Mouse (Mus musculus): ENCODE measurements around the gene Gm17662.

Gene Gm17662

GRCm38 (mm10) chr4:104857029-104857428 lies at the start of gene Gm17662:
Gene Gm17662, plus strand, starts transcription at chr4:104857329.
- DNase-seq = no peak

- no peak for DNase-seq
Measured at GRCm38 (mm10) chr4:104810710-104811286, 46.3 kb upstream of the Gm17662 start.

GRCm38 (mm10) chr4:104813617-104814016 lies 43.5 kb upstream of the Gm17662 start:
- DNase-seq = no peak

DNA sequence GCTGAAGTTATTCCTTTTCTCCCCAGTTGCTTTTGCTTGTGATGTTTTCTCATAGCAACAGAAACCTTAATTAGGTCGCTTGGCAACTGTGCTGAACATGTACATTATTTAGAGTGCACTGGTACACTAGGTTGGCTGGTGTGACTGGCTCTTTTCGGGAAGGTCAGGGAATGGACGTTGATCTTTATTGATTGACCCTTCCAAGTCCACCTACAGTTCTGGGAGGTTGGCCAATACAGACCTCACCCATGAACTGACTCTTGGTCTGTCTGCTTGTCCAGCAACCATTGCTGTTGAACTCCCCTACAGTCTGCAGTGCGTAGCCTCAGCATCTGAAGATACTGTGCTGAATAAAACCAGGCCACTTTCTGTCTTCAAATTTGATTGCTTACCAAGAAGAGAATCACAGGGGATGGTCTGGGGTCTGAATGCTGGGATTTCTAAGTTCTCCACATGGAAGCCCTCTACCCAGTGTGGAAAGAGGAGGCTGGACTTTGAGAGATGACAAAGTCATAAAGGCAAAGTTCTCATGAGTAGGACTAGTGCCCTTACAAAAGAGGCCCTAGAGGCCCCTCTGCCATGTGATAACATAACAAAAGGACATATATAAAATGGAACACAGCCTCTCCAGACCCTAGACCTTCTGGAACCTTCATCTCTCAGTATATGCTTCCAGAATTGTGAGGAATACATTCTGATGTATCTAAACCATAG lies 40.5 kb upstream of the Gm17662 start:
- DNase-seq = no peak

DNA sequence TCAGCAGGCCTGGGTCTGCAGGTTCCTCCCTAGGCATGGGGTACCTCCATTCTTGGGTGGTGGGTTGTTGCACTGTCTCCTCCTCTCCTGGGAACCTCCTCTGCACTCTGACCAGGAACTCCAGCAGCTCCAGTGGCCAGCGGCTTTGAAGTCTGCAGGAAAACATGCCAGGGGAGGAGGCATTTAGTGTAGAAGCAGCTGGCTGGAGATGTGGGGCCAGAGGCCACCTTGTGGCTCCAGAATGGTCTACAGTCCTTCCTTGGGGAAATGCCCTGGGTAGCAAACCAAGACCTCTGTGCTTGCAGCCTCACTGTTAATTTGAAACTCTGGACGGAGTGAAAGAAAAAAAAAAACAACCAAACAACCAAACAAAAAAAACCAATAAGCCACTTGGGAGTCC lies 39.6 kb upstream of the Gm17662 start:
- no peak for DNase-seq

DNA sequence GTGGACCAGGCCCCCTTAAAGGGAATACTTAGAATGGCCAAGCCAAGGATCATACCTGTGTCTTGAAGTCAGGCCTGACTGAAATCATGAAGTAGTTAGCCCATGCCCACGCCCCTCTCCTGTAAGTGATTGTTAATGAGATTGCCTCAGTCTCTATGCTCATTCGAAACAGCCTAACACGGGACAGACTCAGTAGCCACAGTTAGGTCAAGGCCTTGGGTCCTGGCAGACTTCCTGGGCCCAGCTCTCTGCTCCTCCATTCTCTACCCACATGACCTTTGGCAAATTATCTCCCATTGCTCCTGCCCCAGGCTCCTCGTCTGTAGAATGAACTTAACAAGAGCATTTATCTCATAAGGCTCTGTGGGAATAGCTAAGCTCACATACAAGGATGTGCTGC lies 38.1 kb upstream of the Gm17662 start:
- DNase-seq = no peak

GRCm38 (mm10) chr4:104819891-104820290 lies 37.2 kb upstream of the Gm17662 start:
- DNase-seq = no peak

GRCm38 (mm10) chr4:104823597-104824101 lies 33.5 kb upstream of the Gm17662 start:
- no peak for DNase-seq

DNA sequence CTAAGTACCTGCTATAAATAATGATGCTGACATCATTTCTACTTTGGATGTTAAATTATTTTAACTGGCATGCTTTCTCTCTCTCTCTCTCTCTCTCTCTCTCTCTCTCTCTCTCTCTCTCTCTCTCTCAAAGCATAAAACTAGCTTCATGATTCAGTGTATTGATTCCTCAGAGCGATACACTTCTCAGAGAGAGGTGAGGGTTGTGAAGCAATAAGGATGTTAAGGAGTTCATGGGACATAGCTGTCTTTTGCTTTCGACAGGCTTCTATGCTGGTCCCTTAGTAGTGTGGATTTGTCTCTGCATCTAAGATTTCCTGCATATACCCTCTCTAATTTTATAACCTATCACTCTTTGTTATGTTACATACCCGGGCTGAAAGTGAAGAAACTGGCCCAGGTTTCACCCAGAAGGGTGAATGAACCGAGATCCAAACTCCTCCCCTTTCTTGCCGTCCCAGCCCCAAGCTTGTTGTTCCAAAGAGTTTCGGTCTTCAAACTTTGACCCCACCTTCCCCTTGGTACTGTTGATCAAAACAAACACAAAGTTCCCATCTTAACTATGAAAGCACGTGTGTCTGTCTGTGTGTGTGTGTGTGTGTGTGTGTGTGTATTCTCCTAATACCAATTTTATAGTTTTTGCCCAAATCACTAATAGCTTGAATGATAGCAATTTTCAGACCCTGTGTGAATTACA lies 32.6 kb upstream of the Gm17662 start:
- no peak for DNase-seq

- DNase-seq = no peak
Measured at GRCm38 (mm10) chr4:104828939-104829338, 28.2 kb upstream of the Gm17662 start.

DNA sequence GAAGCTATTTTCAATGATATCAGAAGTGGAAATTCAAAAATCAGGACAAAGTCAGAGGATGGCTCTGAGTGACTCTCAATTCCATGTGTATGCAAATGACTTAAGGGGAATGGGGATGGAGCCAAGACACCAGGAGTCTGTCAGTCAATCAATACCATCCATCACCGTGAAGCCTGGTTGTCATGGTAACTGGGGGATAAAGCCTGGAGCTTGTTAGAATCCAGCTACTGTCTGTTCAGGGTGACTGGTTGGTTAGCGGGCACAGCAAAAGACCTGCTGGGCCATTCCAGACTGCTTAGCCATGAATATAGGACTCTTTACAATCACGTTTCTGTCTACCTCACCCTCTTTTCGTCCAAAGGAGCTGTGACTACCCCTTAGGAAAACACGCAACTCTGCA lies 22.0 kb upstream of the Gm17662 start:
- peak; percentile 49 for DNase-seq

GRCm38 (mm10) chr4:104838342-104838741 lies 18.8 kb upstream of the Gm17662 start:
- no peak for DNase-seq

GRCm38 (mm10) chr4:104842204-104842603 lies 14.9 kb upstream of the Gm17662 start:
- DNase-seq = no peak

- DNase-seq = no peak
Measured at GRCm38 (mm10) chr4:104843546-104843945, 13.6 kb upstream of the Gm17662 start.

DNA sequence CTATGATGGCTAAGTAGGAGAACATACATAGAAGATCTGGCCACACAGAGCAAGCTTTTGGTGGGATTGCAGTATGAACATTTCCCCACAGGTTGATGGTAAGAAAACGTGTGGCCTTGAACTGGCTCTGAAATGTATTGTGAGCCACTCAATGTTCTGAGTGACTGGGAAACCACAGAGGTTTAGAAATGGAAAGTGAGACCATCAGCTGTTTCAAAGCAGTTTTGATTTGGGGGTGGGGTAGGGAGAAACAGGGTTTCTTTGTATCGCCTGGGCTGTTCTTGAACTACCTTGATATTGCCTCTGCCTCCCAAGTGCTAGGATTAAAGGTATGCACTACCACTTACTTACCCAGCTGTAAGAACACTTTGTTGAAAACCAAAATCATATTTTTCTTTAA lies 1.9 kb upstream of the Gm17662 start:
- DNase-seq = no peak

GRCm38 (mm10) chr4:104857823-104858222 lies 694 bp downstream of the Gm17662 start:
- no peak for DNase-seq

- DNase-seq = no peak
Measured at GRCm38 (mm10) chr4:104861241-104861640, 4.1 kb downstream of the Gm17662 start.

- no peak for DNase-seq
Measured at GRCm38 (mm10) chr4:104864397-104864796, 7.3 kb downstream of the Gm17662 start.

DNA sequence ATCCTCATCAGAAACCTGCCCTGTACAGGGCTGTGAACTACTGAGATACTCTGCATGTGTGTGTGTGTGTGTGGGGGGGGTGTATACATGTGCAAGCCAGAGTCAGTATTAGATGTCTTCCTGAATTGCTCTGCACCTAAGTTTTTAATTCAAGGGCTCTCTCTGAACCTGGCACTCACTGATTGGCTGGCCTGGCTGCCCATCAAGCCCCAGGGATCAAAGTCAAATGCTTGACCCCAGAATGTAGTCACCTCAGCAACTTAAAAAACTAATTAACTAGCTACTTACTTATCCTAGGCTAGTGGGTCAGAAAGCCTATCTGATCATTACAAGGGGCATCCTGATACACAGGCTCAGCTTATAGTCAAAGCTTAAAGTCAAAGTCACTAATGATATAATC lies 12.5 kb downstream of the Gm17662 start:
- no peak for DNase-seq

DNA sequence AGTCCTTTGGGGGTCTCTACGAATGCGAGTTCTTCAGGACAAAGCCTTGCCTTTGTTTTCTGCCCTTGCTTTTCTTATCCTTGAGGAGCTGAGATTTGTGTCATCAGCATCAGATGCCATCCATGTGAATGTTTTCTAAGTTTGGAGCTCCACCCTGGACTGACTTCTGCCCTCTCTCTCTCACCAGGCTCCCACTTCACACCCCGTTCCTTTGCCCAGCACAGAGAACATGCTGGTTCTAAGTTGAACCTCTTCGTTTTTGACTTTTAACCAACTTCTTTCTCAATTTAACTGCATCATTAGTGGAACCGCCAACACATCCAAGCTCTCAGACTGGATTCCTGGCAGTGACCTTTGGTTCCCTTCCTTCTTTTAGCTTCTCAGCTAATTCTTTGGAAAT lies 13.1 kb downstream of the Gm17662 start:
- DNase-seq = no peak

DNA sequence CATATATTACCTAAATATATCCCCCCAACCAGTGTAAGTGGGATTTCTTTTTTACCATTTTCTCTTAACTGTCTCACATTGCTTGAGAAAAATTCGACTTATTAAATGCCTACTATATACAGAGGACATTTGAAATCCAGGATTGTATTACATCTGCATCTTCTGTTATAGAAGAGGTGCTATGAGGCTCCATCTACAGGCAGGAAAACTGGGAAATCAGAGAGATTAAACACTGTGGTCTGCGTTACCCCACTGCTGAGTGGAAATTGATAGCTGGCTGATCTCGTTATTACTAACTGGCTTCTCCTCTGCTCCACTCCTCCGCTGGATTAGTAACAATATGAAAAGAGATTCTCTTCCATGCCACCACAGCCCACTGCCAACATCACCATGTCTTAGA lies 18.7 kb downstream of the Gm17662 start:
- DNase-seq = no peak

- no peak for DNase-seq
Measured at GRCm38 (mm10) chr4:104876323-104876722, 19.2 kb downstream of the Gm17662 start, which contains the start of gene C8a. Gene C8a, minus strand, starts transcription at chr4:104876398.

GRCm38 (mm10) chr4:104887486-104887885 lies 30.4 kb downstream of the Gm17662 start:
- DNase-seq = no peak
